26 mouse cellular contexts compared by ENCODE assay signal in genomic region chr12:85767750-85768149, GRCm38 (mm10). TPM values are rescaled to one million over a fixed set of nuclear protein-coding genes. Genes with fewer than 3 reads are reported as not detected.
DNase-seq lines count a peak whose midpoint lies in the region; ATAC-seq and TF ChIP-seq lines count a peak whose summit lies in the region.
"Had no signal": no experiment of that assay in that cellular context is flagged by ENCODE, and none has a peak within 500 bp of the region (broad histone marks: within the 10 kb centered on the region; RNA-seq: fewer than 3 reads in every experiment).

No protein-coding gene starts in this region.

- H3K36me3 ChIP-seq in kidney, embryonic 14.5 days (ENCODE audit: control insufficient read depth, insufficient read depth, low read length) = no peaks in the 10 kb centered on the region
- H3K36me3 ChIP-seq: embryonic facial prominence, embryonic 13.5 days; forebrain, embryonic 10.5 days; hindbrain, embryonic 10.5 days; hindbrain, embryonic 13.5 days; intestine, embryonic 15.5 days had no signal

- no peaks in the 10 kb centered on the region for H3K27me3 ChIP-seq in kidney, embryonic 14.5 days (ENCODE audit: control insufficient read depth, insufficient read depth, low read length)
- H3K27me3 ChIP-seq: embryonic facial prominence, embryonic 13.5 days; forebrain, embryonic 13.5 days; hindbrain, embryonic 13.5 days; intestine, embryonic 15.5 days had no signal

- DNase-seq in gastrocnemius, postnatal 14 days = peak; percentile 10
- DNase-seq in gastrocnemius, adult 8-10 months (ENCODE audit: low spot score in 2 of 2) = no peak
- DNase-seq in kidney, postnatal 10 days = peak; percentile 28
- DNase-seq in right cerebral cortex, postnatal 10 days (ENCODE audit: low spot score in 2 of 2) = peak; percentile 29 to 35
- DNase-seq in right cerebral cortex, adult 2 months (ENCODE audit: low spot score in 2 of 2) = no peak
- peak; percentile 10 for DNase-seq in brain, embryonic 14.5 days (ENCODE audit: low read depth)
- no peak for DNase-seq in layer of hippocampus, adult 8-10 months (ENCODE audit: low spot score in 2 of 2)
- DNase-seq: adrenal gland, postnatal 10 days; adrenal gland, postnatal 36 days; cerebellum, adult 11 months; cerebellum, adult 2 months; cerebellum, adult 9-11 months; cerebellum, postnatal 25 days; heart, adult 18-20 months had no signal

- no peak overlapping the region for H3K9ac ChIP-seq in kidney, embryonic 14.5 days (ENCODE audit: low read depth, low read length)
- H3K9ac ChIP-seq: embryonic facial prominence, embryonic 13.5 days; forebrain, embryonic 13.5 days; hindbrain, embryonic 13.5 days; intestine, embryonic 15.5 days had no signal

- no peaks in the 10 kb centered on the region for H3K4me1 ChIP-seq in kidney, embryonic 14.5 days (ENCODE audit: control insufficient read depth, insufficient read depth, low read length)
- H3K4me1 ChIP-seq: embryonic facial prominence, embryonic 13.5 days; forebrain, embryonic 13.5 days; hindbrain, embryonic 10.5 days; hindbrain, embryonic 13.5 days; intestine, embryonic 15.5 days had no signal

- no peak overlapping the region for H3K4me3 ChIP-seq in kidney, embryonic 14.5 days (ENCODE audit: low read length)
- H3K4me3 ChIP-seq: embryonic facial prominence, embryonic 13.5 days; forebrain, embryonic 10.5 days; forebrain, embryonic 13.5 days; hindbrain, embryonic 10.5 days; hindbrain, embryonic 13.5 days; intestine, embryonic 15.5 days had no signal

- TF ChIP-seq CTCF in brain, embryonic 14.5 days (IDR thresholded peaks at IDR 0.05; ENCODE audit: borderline replicate concordance, extremely low read depth, insufficient read depth, insufficient read length) = no peak

- intact Hi-C loops in gastrocnemius, postnatal 14 days (cut with DNase I; ENCODE audit: low total_unique reads) = no loop called here

- H3K27ac ChIP-seq in kidney, embryonic 14.5 days (ENCODE audit: low read depth, low read length) = no peak overlapping the region
- H3K27ac ChIP-seq: embryonic facial prominence, embryonic 13.5 days; forebrain, embryonic 10.5 days; forebrain, embryonic 13.5 days; hindbrain, embryonic 10.5 days; hindbrain, embryonic 13.5 days; intestine, embryonic 15.5 days had no signal

- H3K9me3 ChIP-seq in kidney, embryonic 14.5 days (ENCODE audit: control insufficient read depth, low read length) = no peaks in the 10 kb centered on the region
- H3K9me3 ChIP-seq: embryonic facial prominence, embryonic 13.5 days; forebrain, embryonic 10.5 days; forebrain, embryonic 13.5 days; hindbrain, embryonic 10.5 days; hindbrain, embryonic 13.5 days; intestine, embryonic 15.5 days had no signal

- H3K4me2 ChIP-seq in kidney, embryonic 14.5 days (replicated peaks; ENCODE audit: low read depth, low read length) = no peak overlapping the region
- H3K4me2 ChIP-seq: embryonic facial prominence, embryonic 13.5 days; forebrain, embryonic 13.5 days; heart, embryonic 11.5 days; hindbrain, embryonic 13.5 days; intestine, embryonic 15.5 days had no signal

- TF ChIP-seq POLR2A in brain, embryonic 14.5 days (IDR thresholded peaks at IDR 0.05; ENCODE audit: borderline replicate concordance, extremely low read depth, insufficient read depth, insufficient read length, poor library complexity, severe bottlenecking) = no peak

- WGBS in kidney, embryonic 14.5 days = 51% methylated on average over 4 of the region's 4 CpGs

- ATAC-seq in kidney, embryonic 14.5 days (ENCODE audit: low FRiP score, low TSS enrichment) = no peak
- ATAC-seq: CD4-positive, CD25-positive, alpha-beta regulatory T cell, adult 4 months; forebrain, embryonic 13.5 days; forebrain, embryonic 16.5 days; hindbrain, embryonic 16.5 days; intestine, embryonic 15.5 days had no signal

RNA-seq across cellular contexts. Expression of gene Flvcr2, which starts 21.4 kb away (rescaled TPM):
- total RNA-seq in gastrocnemius, postnatal 14 days (2021) = 1 to 10 TPM; 1.4 to 3.0 TPM
- total RNA-seq in gastrocnemius, adult 8-10 months (2022) = under 1 TPM; 0.24 to 0.75 (median 0.50) TPM
- polyA plus RNA-seq in kidney, embryonic 14.5 days (2014; fragmentation: Nextera tagmentation; extraction: Ambion mirVana) = 0.94 and 2.2 TPM in 2 replicates
- polyA plus RNA-seq in brain, embryonic 14.5 days (2012; rRNA removed) = 3.9 and 4.5 TPM in 2 replicates
- total RNA-seq in layer of hippocampus, adult 8-10 months (2022) = 1 to 10 TPM; 1.5 to 2.7 (median 2.2) TPM
- total RNA-seq: MEL had no signal

RNA-seq across cellular contexts. Expression of gene Erg28, which starts 56.6 kb away (rescaled TPM):
- 1 to 10 TPM; 4.1 to 7.2 TPM for total RNA-seq in gastrocnemius, postnatal 14 days (2021)
- total RNA-seq in gastrocnemius, adult 8-10 months (2022) = 1 to 10 TPM; 1.5 to 4.5 (median 3.4) TPM
- polyA plus RNA-seq in kidney, embryonic 14.5 days (2014; fragmentation: Nextera tagmentation; extraction: Ambion mirVana) = 117 and 153 TPM in 2 replicates
- 53.8 and 71.7 TPM in 2 replicates for polyA plus RNA-seq in brain, embryonic 14.5 days (2012; rRNA removed)
- total RNA-seq in layer of hippocampus, adult 8-10 months (2022) = 10 to 100 TPM; 55.2 to 66.9 (median 62.7) TPM

RNA-seq across cellular contexts. Expression of gene Ttll5, which starts 56.7 kb away (rescaled TPM):
- 1 to 10 TPM; 7.8 to 8.2 TPM for total RNA-seq in gastrocnemius, postnatal 14 days (2021)
- 1 to 10 TPM; 4.6 to 6.3 (median 5.7) TPM for total RNA-seq in gastrocnemius, adult 8-10 months (2022)
- polyA plus RNA-seq in kidney, embryonic 14.5 days (2014; fragmentation: Nextera tagmentation; extraction: Ambion mirVana) = 11.9 and 17.0 TPM in 2 replicates
- 19.7 and 22.2 TPM in 2 replicates for polyA plus RNA-seq in brain, embryonic 14.5 days (2012; rRNA removed)
- 10 to 100 TPM; 43.8 to 55.8 (median 51.1) TPM for total RNA-seq in layer of hippocampus, adult 8-10 months (2022)

Comparison
In these comparisons a context has a peak if more than half of its experiments do, and no peak if none do; other contexts are left out.
1. DNase-seq: peak in gastrocnemius, postnatal 14 days (single experiment), kidney, postnatal 10 days (single experiment), right cerebral cortex, postnatal 10 days (2 of 2) and brain, embryonic 14.5 days (single experiment); none in gastrocnemius, adult 8-10 months (0 of 2), right cerebral cortex, adult 2 months (0 of 2) and layer of hippocampus, adult 8-10 months (0 of 2).
2. RNA of gene Erg28, which starts 56.6 kb away (total RNA-seq): 55.2 to 66.9 TPM in layer of hippocampus, adult 8-10 months; 4.1 to 7.2 TPM in gastrocnemius, postnatal 14 days and 1.5 to 4.5 TPM in gastrocnemius, adult 8-10 months; every median in the first group is over 4 times any median in the second.
3. RNA of gene Ttll5, which starts 56.7 kb away (total RNA-seq): 43.8 to 55.8 TPM in layer of hippocampus, adult 8-10 months; 7.8 to 8.2 TPM in gastrocnemius, postnatal 14 days and 4.6 to 6.3 TPM in gastrocnemius, adult 8-10 months; every median in the first group is over 4 times any median in the second.